Mouse (Mus musculus): Measurements from ENCODE around the gene Morc3.

GRCm38 (mm10) chr16:93819325-93819696 lies 12.6 kb upstream of the Morc3 start:
- no peak for TF ChIP-seq CTCF (IDR thresholded peaks at IDR 0.05; ENCODE audit: low read depth)
- TF ChIP-seq EP300 (IDR thresholded peaks at IDR 0.05; ENCODE audit: low read depth), result no peak

Measured in liver, embryonic 14.5 days (tissue).